Mouse (Mus musculus) olfactory bulb, adult 2 months (tissue): Measurements from ENCODE around the gene Pafah1b3. TPM values are rescaled to one million over a fixed set of nuclear protein-coding genes. Genes with fewer than 3 reads are reported as not detected.
A peak's percentile ranks its signal among the peaks of the same experiment; 100 is the strongest.

ENCODE experiments used
- H3K27ac ChIP-seq: fragments of 200-500 bp; 2 replicates; pipeline ENCODE4 v1.5.1; 2012; ENCODE audit warnings: low read depth, low read length; ENCODE audit not compliant: insufficient read depth
- H3K4me1 ChIP-seq: fragments of 200-500 bp; 2 replicates; pipeline ENCODE4 v1.6.1; 2012; ENCODE audit warnings: low read length; ENCODE audit not compliant: control insufficient read depth, insufficient read depth
- H3K4me3 ChIP-seq: fragments of 200-500 bp; 2 replicates; pipeline ENCODE4 v1.5.1; 2012; ENCODE audit warnings: mild to moderate bottlenecking, low read depth, low read length, moderate library complexity; ENCODE audit not compliant: insufficient read depth
- CTCF ChIP-seq: fragments of 200-500 bp; IDR thresholded peaks from 2 replicates; pipeline ENCODE4 v1.5.1; 2012; ENCODE audit warnings: low read depth, mild to moderate bottlenecking, low read length, moderate library complexity; ENCODE audit not compliant: insufficient read depth
- POLR2A ChIP-seq: fragments of 200-500 bp; IDR thresholded peaks from 2 replicates; pipeline ENCODE4 v1.6.1; 2012; ENCODE audit warnings: mild to moderate bottlenecking, low read depth, low read length, moderate library complexity; ENCODE audit not compliant: insufficient read depth
- WGBS: fragments of 180-500 bp; shearing (Covaris S2); methylation state at CpG from one replicate; pipeline ENCODE4 v1.1.7; 2018; 5-methylcytosine and 5-hydroxymethylcytosine counted together
- polyA plus RNA-seq: library from polyadenylated mRNA; stranded (reverse); fragments of >200 nt; gene quantifications from 2 replicates; pipeline ENCODE4 v1.2.4, GENCODE M21; 2012; ENCODE audit warnings: low replicate concordance; ENCODE audit not compliant: missing spikeins, insufficient read depth, insufficient read length

The Pafah1b3 gene
- polyA plus RNA-seq, 1 experiment = not detected

DNA sequence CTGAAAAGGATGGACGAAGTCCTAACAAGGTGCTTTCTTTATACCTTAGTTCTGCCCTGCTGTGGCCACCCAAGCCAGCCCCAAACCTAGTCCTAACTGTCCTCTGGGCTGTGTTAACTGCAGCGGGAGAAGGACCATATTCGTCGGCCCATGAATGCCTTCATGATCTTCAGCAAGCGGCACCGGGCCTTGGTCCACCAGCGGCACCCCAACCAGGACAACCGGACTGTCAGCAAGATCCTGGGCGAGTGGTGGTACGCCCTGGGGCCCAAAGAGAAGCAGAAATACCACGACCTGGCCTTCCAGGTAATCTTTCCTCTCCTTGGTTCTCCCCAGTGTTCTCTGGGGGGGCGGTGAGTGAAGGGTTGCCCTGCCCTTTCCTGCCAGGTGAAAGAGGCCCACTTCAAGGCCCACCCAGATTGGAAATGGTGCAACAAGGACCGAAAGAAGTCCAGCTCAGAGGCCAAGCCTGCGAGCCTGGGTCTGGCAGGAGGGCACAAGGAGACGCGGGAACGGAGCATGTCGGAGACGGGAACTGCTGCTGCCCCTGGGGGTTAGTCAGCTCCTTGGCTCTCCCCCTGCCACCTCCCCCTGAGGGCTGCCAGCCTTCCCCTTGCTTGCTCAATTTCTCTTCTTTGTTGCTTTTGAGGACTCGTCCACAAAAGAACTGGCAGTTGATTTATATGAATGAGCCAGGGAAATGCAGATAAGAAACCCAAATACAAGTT is 12.1 kb downstream of the Pafah1b3 start:
- 70% methylated on average over 20 of the region's 20 CpGs for WGBS
- no peak overlapping the region for H3K27ac ChIP-seq
- peaks cover 28% of the 10 kb centered on the region for H3K4me1 ChIP-seq
- TF ChIP-seq POLR2A (no peak), CTCF (no peak)
- no peak overlapping the region for H3K4me3 ChIP-seq

DNA sequence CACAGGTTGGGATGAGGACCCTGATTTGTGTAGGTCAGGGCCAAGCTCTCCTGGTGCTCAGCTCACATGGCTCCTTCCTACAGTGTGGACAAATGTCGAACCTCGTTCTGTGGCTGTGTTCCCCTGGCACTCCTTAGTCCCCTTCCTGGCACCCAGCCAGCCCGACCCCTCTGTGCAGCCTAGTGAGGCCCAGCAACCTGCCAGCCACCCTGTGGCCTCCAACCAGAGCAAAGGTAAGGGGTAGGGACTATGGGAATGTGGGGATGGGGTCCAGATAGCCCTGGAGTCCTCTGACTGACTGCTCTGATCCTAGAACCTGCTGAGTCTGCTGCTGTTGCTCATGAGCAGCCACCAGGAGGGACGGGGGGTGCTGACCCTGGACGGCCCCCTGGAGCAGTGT is 13.0 kb downstream of the Pafah1b3 start:
- TF ChIP-seq POLR2A (no peak), CTCF (no peak)
- 43% methylated on average over 5 of the region's 5 CpGs for WGBS
- no peak overlapping the region for H3K27ac ChIP-seq
- no peak overlapping the region for H3K4me3 ChIP-seq
- H3K4me1 ChIP-seq = peaks cover 35% of the 10 kb centered on the region

DNA sequence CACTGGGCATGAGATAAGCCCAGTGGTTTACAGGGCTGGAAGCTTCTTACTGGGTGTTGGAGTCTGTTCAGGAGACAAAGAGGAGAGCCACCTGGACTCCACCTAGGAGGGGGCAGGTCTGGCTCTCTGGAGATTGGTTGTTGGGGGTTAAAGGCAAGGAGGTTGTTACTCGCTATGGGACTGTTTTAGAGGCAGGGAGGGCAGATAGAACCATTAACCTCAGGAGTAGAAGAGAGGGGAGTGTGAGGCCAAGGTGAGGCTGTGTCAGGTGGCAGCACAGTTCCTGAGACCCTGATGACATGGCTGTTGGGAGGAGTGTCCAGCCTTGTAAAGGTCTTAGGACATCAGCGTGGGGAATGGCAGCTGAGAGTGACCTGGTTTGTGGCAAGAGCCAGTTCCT is 13.6 kb downstream of the Pafah1b3 start:
- Histone ChIP-seq H3K27ac (no peak overlapping the region), H3K4me1 (peaks cover 40% of the 10 kb centered on the region), H3K4me3 (no peak overlapping the region)
- 51% methylated on average over 2 of the region's 2 CpGs for WGBS
- TF ChIP-seq CTCF (no peak), POLR2A (no peak)

DNA sequence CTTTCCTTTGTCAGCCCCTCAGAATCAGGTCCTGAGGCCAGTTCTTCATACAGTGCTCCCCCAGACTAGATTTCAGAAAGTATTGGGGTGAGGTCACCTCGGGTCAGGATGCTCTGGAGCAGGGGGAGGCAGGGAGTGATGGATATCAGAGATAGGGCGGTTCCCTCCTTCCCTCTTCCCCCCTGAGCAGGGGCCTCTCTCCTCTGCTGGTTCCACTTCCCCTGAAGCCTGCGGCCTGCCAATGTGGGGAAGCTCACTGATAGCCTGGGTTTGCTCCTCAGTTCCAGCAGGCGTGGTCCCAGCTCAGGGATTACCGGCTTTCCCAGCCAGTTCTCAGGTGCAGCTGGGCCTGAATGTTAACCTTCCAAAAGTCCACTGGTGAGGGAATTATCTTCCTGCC is 14.1 kb downstream of the Pafah1b3 start:
- H3K4me3 ChIP-seq = peak overlapping the region; percentile 88
- 16% methylated on average over 5 of the region's 5 CpGs for WGBS
- H3K27ac ChIP-seq = no peak overlapping the region
- TF ChIP-seq CTCF = no peak
- no peak for TF ChIP-seq POLR2A
- peaks cover 40% of the 10 kb centered on the region for H3K4me1 ChIP-seq

DNA sequence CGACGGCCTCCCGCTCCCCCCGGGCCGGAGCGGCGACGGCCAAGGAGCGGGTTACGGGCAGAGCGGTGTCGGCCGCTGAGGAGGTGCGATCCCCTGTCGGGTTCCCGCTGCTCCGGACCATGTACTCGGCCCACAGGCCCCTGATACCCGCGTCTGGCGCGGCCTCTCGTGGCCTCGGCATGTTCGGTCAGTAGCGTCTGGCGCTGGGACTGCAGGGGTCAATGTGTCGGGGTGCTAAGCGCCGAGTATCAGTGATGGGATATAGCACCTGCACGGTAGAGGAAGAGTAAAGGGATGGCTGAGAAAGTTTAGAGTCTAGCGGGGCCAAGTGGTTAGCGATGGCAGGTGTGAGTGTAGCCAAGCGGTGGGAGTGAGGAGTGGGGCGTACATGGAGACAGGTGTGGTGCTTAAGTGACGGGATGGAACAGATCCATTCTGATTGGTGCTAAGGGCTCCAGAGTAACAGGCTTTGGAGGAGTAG is 15.0 kb downstream of the Pafah1b3 start:
- WGBS = 1% methylated on average over 36 of the region's 36 CpGs
- TF ChIP-seq CTCF = no peak
- TF ChIP-seq POLR2A = 0 out of 2 replicates have a peak, but pooled peaks have one; percentile 15
- peak overlapping the region; percentile 88 for H3K4me3 ChIP-seq
- H3K4me1 ChIP-seq = peaks cover 40% of the 10 kb centered on the region
- H3K27ac ChIP-seq = 0 out of 2 replicates have a peak overlapping the region, but pooled peaks have one; percentile 33

DNA sequence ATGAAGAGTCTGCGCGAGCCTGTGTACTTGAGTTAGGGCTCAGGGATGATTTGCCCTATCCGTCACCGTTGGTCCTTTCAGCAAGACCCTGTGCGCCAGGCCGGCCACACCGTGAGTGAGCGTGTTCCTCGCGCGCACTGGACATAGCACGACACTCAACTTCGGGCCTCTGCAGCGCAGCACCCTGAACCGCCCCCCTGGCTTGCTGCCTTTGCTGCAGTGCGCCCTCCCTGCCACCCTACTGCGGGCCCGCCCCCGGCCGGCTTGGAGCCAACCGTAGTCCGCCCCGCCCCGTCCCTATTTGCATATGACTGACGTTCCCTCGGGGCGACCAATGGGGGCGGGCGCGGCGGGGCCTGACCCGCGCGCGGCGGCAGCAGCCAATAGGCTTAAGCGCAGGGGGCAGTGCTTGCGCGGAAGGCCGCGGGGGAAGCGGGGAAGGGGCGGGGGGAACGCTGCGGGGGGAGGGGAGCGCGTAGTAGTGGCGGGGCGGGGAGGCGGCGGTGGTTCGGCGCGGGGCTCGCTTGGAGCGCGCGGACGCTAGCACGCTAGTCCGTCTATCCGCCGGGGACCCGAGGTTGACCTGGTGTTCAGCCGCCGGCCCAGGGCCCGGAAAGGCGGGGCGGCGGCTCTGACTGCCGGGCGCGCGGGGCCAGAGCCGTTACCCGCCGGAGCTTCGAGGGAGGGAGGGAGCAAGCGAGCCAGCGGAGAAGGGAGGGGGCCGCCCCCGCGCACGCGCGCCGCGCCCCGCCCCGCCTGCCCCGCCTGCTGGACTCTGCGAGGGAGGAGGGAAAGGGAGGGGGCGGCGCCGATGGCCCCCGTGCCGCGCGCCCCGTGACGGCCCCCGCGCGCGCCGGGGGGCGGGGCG is 15.8 kb downstream of the Pafah1b3 start:
- TF ChIP-seq POLR2A = peak; percentile 35; the same call in 1 of the 2 replicates
- no peak for TF ChIP-seq CTCF
- peak overlapping the region; percentile 88 for H3K4me3 ChIP-seq
- peaks cover 42% of the 10 kb centered on the region for H3K4me1 ChIP-seq
- H3K27ac ChIP-seq = peak overlapping the region; percentile 99
- WGBS = 2% methylated on average over 96 of the region's 108 CpGs

DNA sequence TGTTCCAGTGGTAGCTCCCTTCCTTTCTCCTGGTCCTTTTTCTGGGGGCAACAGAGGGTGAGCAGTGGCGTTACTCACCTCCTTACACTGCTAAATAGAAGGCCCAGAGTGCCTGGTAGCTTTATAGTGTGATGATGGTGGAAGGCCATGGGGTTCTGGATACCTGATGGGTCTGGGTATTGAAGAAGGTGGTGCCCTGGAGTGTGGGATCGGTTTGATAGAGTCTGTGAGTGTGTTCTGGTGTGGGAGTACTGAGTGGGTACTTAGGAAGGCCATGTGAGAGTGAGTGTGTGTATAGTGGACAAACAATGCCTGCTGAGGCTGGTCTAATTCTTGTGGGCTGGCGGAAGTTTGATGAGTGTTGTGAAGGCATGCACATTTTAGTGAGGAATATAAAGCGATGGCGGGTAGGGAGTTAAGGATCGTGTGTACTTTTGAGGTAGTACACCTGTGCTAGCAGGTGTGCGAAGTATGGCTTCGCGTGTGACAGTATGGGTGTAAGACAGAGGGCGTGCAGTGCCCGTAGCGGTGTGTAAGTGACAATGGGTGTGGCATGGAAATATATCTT is 16.5 kb downstream of the Pafah1b3 start:
- no peak for TF ChIP-seq CTCF
- TF ChIP-seq POLR2A = no peak
- peak overlapping the region; percentile 40 for H3K4me3 ChIP-seq
- H3K27ac ChIP-seq = peak overlapping the region; percentile 99
- H3K4me1 ChIP-seq = peaks cover 43% of the 10 kb centered on the region
- WGBS = 10% methylated on average over 12 of the region's 12 CpGs

DNA sequence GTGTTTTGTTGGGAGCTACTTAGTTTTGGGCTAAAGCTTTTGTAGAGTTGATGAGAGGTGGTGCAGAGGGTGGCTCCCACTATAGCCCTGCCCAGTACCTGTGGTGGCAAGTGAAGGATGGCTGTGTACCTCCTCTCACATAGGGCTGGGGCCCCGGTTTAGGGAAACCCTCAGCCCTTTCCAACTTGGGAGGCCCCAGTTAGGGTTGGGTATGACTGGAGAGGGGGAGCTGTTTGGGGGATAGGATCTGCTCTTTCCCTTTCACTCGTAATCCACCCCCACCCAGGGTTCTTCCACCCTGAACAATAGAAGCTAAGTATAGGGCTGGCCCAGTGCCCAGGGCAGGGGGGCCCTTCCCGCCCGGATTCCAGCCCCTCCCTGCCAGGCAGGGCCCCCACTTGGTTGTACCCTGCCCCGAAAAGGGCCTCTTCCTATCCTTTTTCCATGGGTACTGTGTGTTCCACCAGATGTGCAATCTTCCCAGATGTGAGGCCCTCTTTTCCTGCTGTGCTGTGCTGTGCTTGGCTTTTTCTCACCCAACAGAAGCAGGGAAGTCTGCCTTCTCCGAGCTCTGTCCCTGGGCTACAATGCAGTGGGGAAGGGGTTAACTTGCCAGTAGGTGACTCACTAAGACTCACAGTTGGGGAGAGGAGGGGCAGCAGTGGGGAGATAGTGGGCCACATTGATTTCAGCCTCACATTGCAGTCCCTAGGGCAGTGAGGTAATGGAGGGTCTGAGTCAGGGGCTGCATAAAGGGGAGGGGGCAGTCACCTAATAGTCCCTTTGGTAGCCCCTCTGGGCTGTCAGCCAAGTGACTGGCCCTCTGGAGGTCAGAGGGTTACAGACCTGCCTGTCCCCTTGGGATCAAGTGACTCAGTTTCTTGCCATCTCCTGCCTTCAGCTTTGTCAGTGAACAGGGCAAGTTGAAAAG is 17.7 kb downstream of the Pafah1b3 start:
- 1% methylated on average over 6 of the region's 6 CpGs for WGBS
- TF ChIP-seq CTCF (no peak), POLR2A (no peak)
- H3K4me1 ChIP-seq = peaks cover 51% of the 10 kb centered on the region

More for the DNA sequence above, 17.7 kb downstream of the Pafah1b3 start:
- Histone ChIP-seq H3K27ac (peak overlapping the region; percentile 99), H3K4me3 (peak overlapping the region; percentile 61)
